Mouse (Mus musculus): Measurements from ENCODE around the gene Chmp4b. TPM values are rescaled to one million over a fixed set of nuclear protein-coding genes. Genes with fewer than 3 reads are reported as not detected.

Chmp4b gene
- polyA plus RNA-seq, 1 experiment = 116 TPM

- Histone ChIP-seq H3K4me1 (ENCODE audit: control insufficient read depth, insufficient read depth, low read length) (no peaks in the 10 kb centered on the region), H3K4me3 (ENCODE audit: low read depth, low read length) (no peak overlapping the region), H3K9ac (ENCODE audit: low read depth, poor library complexity, severe bottlenecking) (no peak overlapping the region), H3K36me3 (ENCODE audit: control insufficient read depth, insufficient read depth, low read length, poor library complexity, severe bottlenecking) (peaks cover 3% of the 10 kb centered on the region; the same call in 1 of the 2 replicates), H3K27me3 (ENCODE audit: control insufficient read depth, insufficient read depth, low read length, poor library complexity, severe bottlenecking) (no peaks in the 10 kb centered on the region), H3K9me3 (replicated peaks; ENCODE audit: control insufficient read depth, insufficient read depth, low read length, poor library complexity, severe bottlenecking) (0 out of 2 replicates have a peak, but pooled peaks cover 5% of the 10 kb centered on the region), H3K27ac (ENCODE audit: insufficient read depth, low read length) (no peak overlapping the region)
- TF ChIP-seq EP300 (IDR thresholded peaks at IDR 0.05; ENCODE audit: insufficient read depth, low read depth, low read length) = no peak
- TF ChIP-seq CTCF (IDR thresholded peaks at IDR 0.05; ENCODE audit: low read depth, low read length) = no peak
- TF ChIP-seq POLR2A (IDR thresholded peaks at IDR 0.05; ENCODE audit: insufficient read depth, low read length) = no peak
These were observed 17.4 kb upstream of the Chmp4b start for GRCm38 (mm10) chr2:154633876-154634644.

GRCm38 (mm10) chr2:154635826-154636225 is 15.7 kb upstream of the Chmp4b start:
- Histone ChIP-seq H3K36me3 (ENCODE audit: control insufficient read depth, insufficient read depth, low read length, poor library complexity, severe bottlenecking) (0 out of 2 replicates have a peak, but pooled peaks cover 3% of the 10 kb centered on the region), H3K9me3 (replicated peaks; ENCODE audit: control insufficient read depth, insufficient read depth, low read length, poor library complexity, severe bottlenecking) (0 out of 2 replicates have a peak, but pooled peaks cover 5% of the 10 kb centered on the region), H3K27me3 (ENCODE audit: control insufficient read depth, insufficient read depth, low read length, poor library complexity, severe bottlenecking) (no peaks in the 10 kb centered on the region), H3K4me1 (ENCODE audit: control insufficient read depth, insufficient read depth, low read length) (no peaks in the 10 kb centered on the region), H3K27ac (ENCODE audit: insufficient read depth, low read length) (no peak overlapping the region), H3K9ac (ENCODE audit: low read depth, poor library complexity, severe bottlenecking) (no peak overlapping the region), H3K4me3 (ENCODE audit: low read depth, low read length) (no peak overlapping the region)
- no peak for TF ChIP-seq POLR2A (IDR thresholded peaks at IDR 0.05; ENCODE audit: insufficient read depth, low read length)
- TF ChIP-seq CTCF (IDR thresholded peaks at IDR 0.05; ENCODE audit: low read depth, low read length) = no peak
- no peak for TF ChIP-seq EP300 (IDR thresholded peaks at IDR 0.05; ENCODE audit: insufficient read depth, low read depth, low read length)

- Histone ChIP-seq H3K4me1 (ENCODE audit: control insufficient read depth, insufficient read depth, low read length) (no peaks in the 10 kb centered on the region), H3K36me3 (ENCODE audit: control insufficient read depth, insufficient read depth, low read length, poor library complexity, severe bottlenecking) (0 out of 2 replicates have a peak, but pooled peaks cover 3% of the 10 kb centered on the region), H3K9ac (ENCODE audit: low read depth, poor library complexity, severe bottlenecking) (no peak overlapping the region), H3K9me3 (replicated peaks; ENCODE audit: control insufficient read depth, insufficient read depth, low read length, poor library complexity, severe bottlenecking) (0 out of 2 replicates have a peak, but pooled peaks cover 5% of the 10 kb centered on the region), H3K4me3 (ENCODE audit: low read depth, low read length) (no peak overlapping the region), H3K27ac (ENCODE audit: insufficient read depth, low read length) (no peak overlapping the region), H3K27me3 (ENCODE audit: control insufficient read depth, insufficient read depth, low read length, poor library complexity, severe bottlenecking) (no peaks in the 10 kb centered on the region)
- no peak for TF ChIP-seq POLR2A (IDR thresholded peaks at IDR 0.05; ENCODE audit: insufficient read depth, low read length)
- peak; percentile 38 for TF ChIP-seq CTCF (IDR thresholded peaks at IDR 0.05; ENCODE audit: low read depth, low read length)
- no peak for TF ChIP-seq EP300 (IDR thresholded peaks at IDR 0.05; ENCODE audit: insufficient read depth, low read depth, low read length)
These were observed 13.0 kb upstream of the Chmp4b start for GRCm38 (mm10) chr2:154638521-154638920.

GRCm38 (mm10) chr2:154639115-154639514 is 12.4 kb upstream of the Chmp4b start:
- H3K4me3 ChIP-seq (ENCODE audit: low read depth, low read length) = no peak overlapping the region

GRCm38 (mm10) chr2:154641176-154641575 is 10.3 kb upstream of the Chmp4b start:
- Histone ChIP-seq H3K27me3 (ENCODE audit: control insufficient read depth, insufficient read depth, low read length, poor library complexity, severe bottlenecking) (no peaks in the 10 kb centered on the region), H3K9ac (ENCODE audit: low read depth, poor library complexity, severe bottlenecking) (no peak overlapping the region), H3K27ac (ENCODE audit: insufficient read depth, low read length) (no peak overlapping the region), H3K4me3 (ENCODE audit: low read depth, low read length) (no peak overlapping the region), H3K36me3 (ENCODE audit: control insufficient read depth, insufficient read depth, low read length, poor library complexity, severe bottlenecking) (0 out of 2 replicates have a peak, but pooled peaks cover 3% of the 10 kb centered on the region), H3K4me1 (ENCODE audit: control insufficient read depth, insufficient read depth, low read length) (no peaks in the 10 kb centered on the region), H3K9me3 (replicated peaks; ENCODE audit: control insufficient read depth, insufficient read depth, low read length, poor library complexity, severe bottlenecking) (0 out of 2 replicates have a peak, but pooled peaks cover 5% of the 10 kb centered on the region)
- TF ChIP-seq POLR2A (IDR thresholded peaks at IDR 0.05; ENCODE audit: insufficient read depth, low read length) = no peak
- TF ChIP-seq CTCF (IDR thresholded peaks at IDR 0.05; ENCODE audit: low read depth, low read length) = no peak
- TF ChIP-seq EP300 (IDR thresholded peaks at IDR 0.05; ENCODE audit: insufficient read depth, low read depth, low read length) = no peak

More at GRCm38 (mm10) chr2:154639115-154639514, 12.4 kb upstream of the Chmp4b start:
- Histone ChIP-seq H3K27me3 (ENCODE audit: control insufficient read depth, insufficient read depth, low read length, poor library complexity, severe bottlenecking) (no peaks in the 10 kb centered on the region), H3K27ac (ENCODE audit: insufficient read depth, low read length) (no peak overlapping the region), H3K9ac (ENCODE audit: low read depth, poor library complexity, severe bottlenecking) (no peak overlapping the region), H3K9me3 (replicated peaks; ENCODE audit: control insufficient read depth, insufficient read depth, low read length, poor library complexity, severe bottlenecking) (0 out of 2 replicates have a peak, but pooled peaks cover 5% of the 10 kb centered on the region), H3K4me1 (ENCODE audit: control insufficient read depth, insufficient read depth, low read length) (no peaks in the 10 kb centered on the region), H3K36me3 (ENCODE audit: control insufficient read depth, insufficient read depth, low read length, poor library complexity, severe bottlenecking) (0 out of 2 replicates have a peak, but pooled peaks cover 3% of the 10 kb centered on the region)
- no peak for TF ChIP-seq POLR2A (IDR thresholded peaks at IDR 0.05; ENCODE audit: insufficient read depth, low read length)
- TF ChIP-seq EP300 (IDR thresholded peaks at IDR 0.05; ENCODE audit: insufficient read depth, low read depth, low read length) = no peak
- TF ChIP-seq CTCF (IDR thresholded peaks at IDR 0.05; ENCODE audit: low read depth, low read length) = no peak

GRCm38 (mm10) chr2:154642005-154642459 is 9.5 kb upstream of the Chmp4b start:
- H3K9ac ChIP-seq (ENCODE audit: low read depth, poor library complexity, severe bottlenecking) = no peak overlapping the region
- 0 out of 2 replicates have a peak, but pooled peaks cover 3% of the 10 kb centered on the region for H3K36me3 ChIP-seq (ENCODE audit: control insufficient read depth, insufficient read depth, low read length, poor library complexity, severe bottlenecking)
- H3K27me3 ChIP-seq (ENCODE audit: control insufficient read depth, insufficient read depth, low read length, poor library complexity, severe bottlenecking) = no peaks in the 10 kb centered on the region
- no peak overlapping the region for H3K27ac ChIP-seq (ENCODE audit: insufficient read depth, low read length)
- no peak overlapping the region for H3K4me3 ChIP-seq (ENCODE audit: low read depth, low read length)
- TF ChIP-seq CTCF (IDR thresholded peaks at IDR 0.05; ENCODE audit: low read depth, low read length) (no peak), POLR2A (IDR thresholded peaks at IDR 0.05; ENCODE audit: insufficient read depth, low read length) (no peak), EP300 (IDR thresholded peaks at IDR 0.05; ENCODE audit: insufficient read depth, low read depth, low read length) (no peak)
- 0 out of 2 replicates have a peak, but pooled peaks cover 5% of the 10 kb centered on the region for H3K9me3 ChIP-seq (replicated peaks; ENCODE audit: control insufficient read depth, insufficient read depth, low read length, poor library complexity, severe bottlenecking)
- H3K4me1 ChIP-seq (ENCODE audit: control insufficient read depth, insufficient read depth, low read length) = no peaks in the 10 kb centered on the region
